Comparison of ENCODE assay signal across 9 mouse cellular contexts in genomic region chr1:87447183-87448104, GRCm38 (mm10). TPM values are rescaled to one million over a fixed set of nuclear protein-coding genes. Genes with fewer than 3 reads are reported as not detected.
DNase-seq lines count a peak whose midpoint lies in the region; ATAC-seq lines count a peak whose summit lies in the region.
"Had no signal": no experiment of that assay in that cellular context is flagged by ENCODE, and none has a peak within 500 bp of the region (broad histone marks: within the 10 kb centered on the region; RNA-seq: fewer than 3 reads in every experiment).

No protein-coding gene starts in this region.

- H3K4me1 ChIP-seq in forebrain, embryonic 16.5 days (replicated peaks; ENCODE audit: control insufficient read depth, insufficient read depth, low read length), result no peaks in the 10 kb centered on the region
- H3K4me1 ChIP-seq: limb, embryonic 12.5 days had no signal

- H3K36me3 ChIP-seq in forebrain, embryonic 16.5 days (ENCODE audit: control insufficient read depth, insufficient read depth), result peaks cover 31% of the 10 kb centered on the region

- peak; percentile 62; the same call in 1 of the 2 replicates for ATAC-seq in forebrain, embryonic 16.5 days

- H3K4me2 ChIP-seq in forebrain, embryonic 16.5 days (ENCODE audit: low read length), result no peak overlapping the region
- H3K4me2 ChIP-seq: limb, embryonic 12.5 days had no signal

- DNase-seq in gastrocnemius, adult 18-20 months (ENCODE audit: low spot score), result peak; percentile 36
- DNase-seq in gastrocnemius, postnatal 25 days, result no peak
- DNase-seq in ES-CJ7 (ENCODE audit: low read depth, low spot score), result peak; percentile 60
- DNase-seq in cerebellum, adult 11 months, result peak; percentile 50
- DNase-seq in kidney, postnatal 36 days, result peak; percentile 50 to 87
- DNase-seq in lung, postnatal 14 days, result peak; percentile 77
- DNase-seq in right cerebral cortex, postnatal 36 days (ENCODE audit: low spot score in 2 of 2), result peak; percentile 26 to 38

- no peak overlapping the region for H3K9ac ChIP-seq in forebrain, embryonic 16.5 days (replicated peaks; ENCODE audit: low read depth, low read length)
- H3K9ac ChIP-seq: limb, embryonic 12.5 days had no signal

- H3K9me3 ChIP-seq in forebrain, embryonic 16.5 days (ENCODE audit: control insufficient read depth, low read length), result no peaks in the 10 kb centered on the region
- H3K9me3 ChIP-seq: limb, embryonic 12.5 days had no signal

- no peaks in the 10 kb centered on the region for H3K27me3 ChIP-seq in forebrain, embryonic 16.5 days (replicated peaks; ENCODE audit: control insufficient read depth, insufficient read depth, low read length)
- H3K27me3 ChIP-seq: limb, embryonic 12.5 days had no signal

- H3K4me3 ChIP-seq in forebrain, embryonic 16.5 days (replicated peaks; ENCODE audit: low read length), result no peak overlapping the region
- H3K4me3 ChIP-seq: limb, embryonic 12.5 days had no signal

- WGBS in forebrain, embryonic 16.5 days, result 39% methylated on average over 5 of the region's 5 CpGs

- H3K27ac ChIP-seq in forebrain, embryonic 16.5 days (ENCODE audit: low read length), result no peak overlapping the region
- H3K27ac ChIP-seq: limb, embryonic 12.5 days had no signal

RNA-seq across cellular contexts. Expression of gene Snorc, which starts 22.6 kb away (rescaled TPM):
- not detected for total RNA-seq in gastrocnemius, adult 18-20 months (2021)
- not detected for total RNA-seq in gastrocnemius, postnatal 25 days (2021)
- not detected in 2 replicates for polyA plus RNA-seq in forebrain, embryonic 16.5 days (2015; fragmentation: Nextera tagmentation; extraction: Ambion mirVana)

RNA-seq across cellular contexts. Expression of gene Kcnj13, which starts 52.9 kb away (rescaled TPM):
- under 1 TPM; 0.28 to 0.43 TPM for total RNA-seq in gastrocnemius, adult 18-20 months (2021)
- total RNA-seq in gastrocnemius, postnatal 25 days (2021), result not detected
- polyA plus RNA-seq in forebrain, embryonic 16.5 days (2015; fragmentation: Nextera tagmentation; extraction: Ambion mirVana), result 6.4 and 7.1 TPM in 2 replicates
